Mouse (Mus musculus): ENCODE data around the gene Plekhh1. TPM values are rescaled to one million over a fixed set of nuclear protein-coding genes. Genes with fewer than 3 reads are reported as not detected.
A peak's percentile ranks its signal among the peaks of the same experiment; 100 is the strongest.

The Plekhh1 gene
- polyA plus RNA-seq (2012; rRNA removed) (0.14 and 0.15 TPM in 2 replicates), polyA plus RNA-seq (2014; fragmentation: Nextera tagmentation; extraction: Ambion mirVana) (0.05 TPM in 1 of 2 replicates, not detected in the other)

- 1% methylated on average over 73 of the region's 80 CpGs for WGBS (ENCODE audit: insufficient replicate concordance)
- ATAC-seq (ENCODE audit: insufficient read depth) (peak; percentile 39; the same call in 1 of the 2 replicates), DNase-seq (ENCODE audit: low read depth in 3 of 3, low spot score in 3 of 3) (no peak)
- Histone ChIP-seq H3K4me3 (ENCODE audit: insufficient read depth in 1 of 2, low read depth in 2 of 2, low read length in 2 of 2) (peak within 1 kb of the TSS; percentile 43 to 58), H3K4me1 (replicated peaks; ENCODE audit: control insufficient read depth in 2 of 2, insufficient read depth in 2 of 2, low read length in 1 of 2) (no peaks in the 10 kb centered on the region), H3K27ac (no peak within 1 kb of the TSS), H3K9ac (replicated peaks) (no peak within 1 kb of the TSS), H3K4me2 (ENCODE audit: low read depth) (peak within 1 kb of the TSS; percentile 73), H3K27me3 (ENCODE audit: control insufficient read depth, insufficient read depth, low read length) (peaks cover 31% of the 10 kb centered on the region), H3K36me3 (replicated peaks; ENCODE audit: control insufficient read depth, insufficient read depth, low read depth) (no peaks in the 10 kb centered on the region), H3K9me3 (ENCODE audit: control insufficient read depth, low read length) (no peaks in the 10 kb centered on the region)
- no peak for TF ChIP-seq EP300 (IDR thresholded peaks at IDR 0.05; ENCODE audit: low read depth)
- no peak for TF ChIP-seq CTCF (IDR thresholded peaks at IDR 0.05; ENCODE audit: low read depth)
These were observed at the start of gene Plekhh1 for GRCm38 (mm10) chr12:79028911-79029861. Plekhh1 (plus strand) TSS chr12:79029163.

GRCm38 (mm10) chr12:78980683-78981091 lies 48.3 kb upstream of the Plekhh1 start:
- no peaks in the 10 kb centered on the region for H3K27me3 ChIP-seq (ENCODE audit: control insufficient read depth, insufficient read depth, low read length)
- peak overlapping the region; percentile 45 for H3K4me2 ChIP-seq (ENCODE audit: low read depth)
- ATAC-seq (ENCODE audit: insufficient read depth) (peak; percentile 50), DNase-seq (ENCODE audit: low read depth in 3 of 3, low spot score in 3 of 3) (peak in 2 of 3 experiments; percentile 7 to 22)
- no peak overlapping the region for H3K9ac ChIP-seq (replicated peaks)
- H3K9me3 ChIP-seq (ENCODE audit: control insufficient read depth, low read length): no peaks in the 10 kb centered on the region
- no peak for TF ChIP-seq EP300 (IDR thresholded peaks at IDR 0.05; ENCODE audit: low read depth)
- TF ChIP-seq CTCF (IDR thresholded peaks at IDR 0.05; ENCODE audit: low read depth): no peak
- no peak overlapping the region for H3K27ac ChIP-seq
- H3K4me3 ChIP-seq (ENCODE audit: insufficient read depth in 1 of 2, low read depth in 2 of 2, low read length in 2 of 2): peak overlapping the region; percentile 17 to 38; a peak in 3 of 4 replicates
- peaks cover 0 to 22% of the 10 kb centered on the region in 2 experiments; a peak in 2 of 4 replicates for H3K4me1 ChIP-seq (replicated peaks; ENCODE audit: control insufficient read depth in 2 of 2, insufficient read depth in 2 of 2, low read length in 1 of 2)
- no peaks in the 10 kb centered on the region for H3K36me3 ChIP-seq (replicated peaks; ENCODE audit: control insufficient read depth, insufficient read depth, low read depth)
- 20% methylated on average over 5 of the region's 5 CpGs for WGBS (ENCODE audit: insufficient replicate concordance)

DNA sequence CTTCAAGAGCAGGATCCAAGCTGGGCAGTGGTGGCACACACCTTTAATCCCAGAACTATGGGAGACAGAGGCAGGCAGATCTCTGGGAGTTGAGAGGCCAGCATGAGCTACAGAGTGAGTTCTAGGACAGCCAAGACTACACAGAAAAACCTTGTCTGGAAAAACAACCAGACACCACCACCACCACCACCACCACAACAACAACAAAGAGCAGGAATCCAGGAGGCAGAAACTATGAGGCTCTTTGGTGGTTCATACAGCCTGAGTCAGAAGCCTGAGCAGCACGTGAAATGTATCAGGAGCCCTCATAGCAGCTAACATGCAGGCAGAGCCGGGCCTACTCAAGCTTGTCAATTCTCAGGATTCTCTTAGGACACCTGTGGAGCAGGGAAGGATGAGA lies 47.8 kb upstream of the Plekhh1 start:
- peaks cover 0 to 22% of the 10 kb centered on the region in 2 experiments; a peak in 2 of 4 replicates for H3K4me1 ChIP-seq (replicated peaks; ENCODE audit: control insufficient read depth in 2 of 2, insufficient read depth in 2 of 2, low read length in 1 of 2)
- ATAC-seq (ENCODE audit: insufficient read depth) (no peak), DNase-seq (ENCODE audit: low read depth in 3 of 3, low spot score in 3 of 3) (no peak)
- H3K4me2 ChIP-seq (ENCODE audit: low read depth): peak overlapping the region; percentile 45
- TF ChIP-seq CTCF (IDR thresholded peaks at IDR 0.05; ENCODE audit: low read depth) (no peak), EP300 (IDR thresholded peaks at IDR 0.05; ENCODE audit: low read depth) (no peak)
- no peaks in the 10 kb centered on the region for H3K36me3 ChIP-seq (replicated peaks; ENCODE audit: control insufficient read depth, insufficient read depth, low read depth)
- H3K4me3 ChIP-seq (ENCODE audit: insufficient read depth in 1 of 2, low read depth in 2 of 2, low read length in 2 of 2): no peak overlapping the region
- no peaks in the 10 kb centered on the region for H3K9me3 ChIP-seq (ENCODE audit: control insufficient read depth, low read length)
- no peak overlapping the region for H3K27ac ChIP-seq
- H3K9ac ChIP-seq (replicated peaks): no peak overlapping the region
- WGBS (ENCODE audit: insufficient replicate concordance): 46% methylated on average over 2 of the region's 2 CpGs
- no peaks in the 10 kb centered on the region for H3K27me3 ChIP-seq (ENCODE audit: control insufficient read depth, insufficient read depth, low read length)

DNA sequence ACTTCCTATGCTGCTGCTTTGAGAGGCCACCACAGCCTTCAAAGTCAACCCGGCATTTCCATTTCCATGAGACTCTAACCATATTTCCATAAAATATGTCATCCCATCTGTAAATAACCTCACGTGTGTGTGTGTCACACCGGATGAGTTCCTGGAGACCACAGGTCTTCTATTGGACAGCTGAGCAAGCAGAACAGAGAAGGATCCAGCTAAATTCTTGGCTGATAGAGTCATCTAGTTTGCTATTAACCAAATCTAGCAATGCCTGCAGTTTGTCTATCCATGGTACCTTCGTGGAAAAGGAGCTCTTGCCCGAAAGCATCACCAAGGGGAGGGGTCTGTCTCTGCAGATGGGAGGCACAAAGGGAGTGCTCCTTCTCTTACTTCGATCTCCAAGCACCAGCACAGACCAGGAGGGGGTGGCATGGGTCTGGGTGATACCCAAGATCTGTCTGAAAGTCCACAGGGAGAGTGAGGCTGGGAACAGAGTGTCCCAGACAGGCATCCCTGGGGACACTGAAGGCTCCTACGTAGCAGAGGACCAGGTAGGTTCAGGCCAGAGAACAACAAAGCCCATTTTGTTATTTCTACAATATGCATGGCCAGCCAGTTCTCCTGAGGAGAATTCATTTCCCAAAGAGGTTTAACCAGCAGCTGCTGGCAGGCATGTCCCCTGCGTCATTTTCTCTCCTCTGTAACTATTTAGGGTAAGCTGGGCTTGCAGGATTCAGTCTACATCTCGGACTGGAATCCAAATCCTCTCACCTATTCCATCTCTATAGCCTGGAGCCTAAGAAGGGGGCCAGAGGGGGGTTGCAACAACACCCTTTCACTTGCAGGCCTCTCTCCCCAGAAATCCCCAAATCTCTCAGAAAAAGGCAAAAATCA lies 46.8 kb upstream of the Plekhh1 start:
- H3K36me3 ChIP-seq (replicated peaks; ENCODE audit: control insufficient read depth, insufficient read depth, low read depth): no peaks in the 10 kb centered on the region
- H3K9ac ChIP-seq (replicated peaks): no peak overlapping the region
- 51% methylated on average over 9 of the region's 9 CpGs for WGBS (ENCODE audit: insufficient replicate concordance)
- TF ChIP-seq CTCF (IDR thresholded peaks at IDR 0.05; ENCODE audit: low read depth) (no peak), EP300 (IDR thresholded peaks at IDR 0.05; ENCODE audit: low read depth) (no peak)
- no peaks in the 10 kb centered on the region for H3K9me3 ChIP-seq (ENCODE audit: control insufficient read depth, low read length)
- H3K4me3 ChIP-seq (ENCODE audit: insufficient read depth in 1 of 2, low read depth in 2 of 2, low read length in 2 of 2): no peak overlapping the region
- no peak for ATAC-seq (ENCODE audit: insufficient read depth)
- no peaks in the 10 kb centered on the region for H3K27me3 ChIP-seq (ENCODE audit: control insufficient read depth, insufficient read depth, low read length)
- no peak overlapping the region for H3K4me2 ChIP-seq (ENCODE audit: low read depth)
- no peak overlapping the region for H3K27ac ChIP-seq
- DNase-seq (ENCODE audit: low read depth in 3 of 3, low spot score in 3 of 3): no peak
- peaks cover 0 to 21% of the 10 kb centered on the region in 2 experiments; a peak in 2 of 4 replicates for H3K4me1 ChIP-seq (replicated peaks; ENCODE audit: control insufficient read depth in 2 of 2, insufficient read depth in 2 of 2, low read length in 1 of 2)

Data from liver, embryonic 14.5 days (tissue).